Mouse (Mus musculus) liver, adult 2 months (tissue): ENCODE results near the gene Fkbp4. TPM values are rescaled to one million over a fixed set of nuclear protein-coding genes. Genes with fewer than 3 reads are reported as not detected.

Source experiments
- DNase-seq: peaks from one replicate; pipeline ENCODE4 v3.0.0-alpha.2; 2011; ENCODE audit warnings: low read depth, low spot score; ENCODE audit errors: extremely low read depth
- H3K27ac ChIP-seq: fragments of 200-500 bp; replicated peaks from 2 replicates; pipeline ENCODE4 v1.5.1; 2012; ENCODE audit warnings: low read depth, mild to moderate bottlenecking, control low read depth, inconsistent platforms, low read length; ENCODE audit not compliant: insufficient read depth
- H3K27me3 ChIP-seq: fragments of 200-500 bp; 2 replicates; pipeline ENCODE4 v1.6.1; 2012; ENCODE audit warnings: mild to moderate bottlenecking, moderate library complexity, low read length, inconsistent platforms; ENCODE audit not compliant: control insufficient read depth, insufficient read depth
- H3K36me3 ChIP-seq: fragments of 200-500 bp; 2 replicates; pipeline ENCODE4 v1.6.1; 2012; ENCODE audit warnings: low read length, inconsistent platforms; ENCODE audit not compliant: control insufficient read depth, insufficient read depth
- H3K4me1 ChIP-seq: fragments of 200-500 bp; 2 replicates; pipeline ENCODE4 v1.6.1; 2011; ENCODE audit warnings: low read length; ENCODE audit not compliant: control insufficient read depth, insufficient read depth
- H3K4me3 ChIP-seq: fragments of 200-500 bp; 2 replicates; pipeline ENCODE4 v1.5.1; 2011; ENCODE audit warnings: low read depth, mild to moderate bottlenecking, control low read depth, low read length, moderate library complexity; ENCODE audit not compliant: insufficient read depth
- H3K79me2 ChIP-seq: fragments of 200-500 bp; 2 replicates; pipeline ENCODE4 v1.6.1; 2012; ENCODE audit warnings: inconsistent platforms, mild to moderate bottlenecking, low read length, moderate library complexity; ENCODE audit not compliant: control insufficient read depth, insufficient read depth
- H3K9ac ChIP-seq: fragments of 200-500 bp; 2 replicates; pipeline ENCODE4 v1.6.1; 2012; ENCODE audit warnings: low read depth, mild to moderate bottlenecking, control low read depth, inconsistent platforms, low read length
- CTCF ChIP-seq: fragments of 200-500 bp; IDR thresholded peaks from 2 replicates; pipeline ENCODE4 v1.5.1; 2011; ENCODE audit warnings: low read depth, low read length, control low read depth
- POLR2A ChIP-seq: fragments of 200-500 bp; IDR thresholded peaks from 2 replicates; pipeline ENCODE4 v1.6.1; 2011; ENCODE audit warnings: low read length, control low read depth; ENCODE audit not compliant: insufficient read depth; ENCODE audit errors: extremely low read depth
- WGBS: fragments of 180-500 bp; shearing (Covaris S2); methylation state at CpG from one replicate; pipeline ENCODE4 v1.1.7; 2018; 5-methylcytosine and 5-hydroxymethylcytosine counted together
- polyA plus RNA-seq: library from polyadenylated mRNA; depleted of rRNA; stranded (reverse); fragments of >200 nt; gene quantifications from 2 replicates; pipeline ENCODE4 v1.2.3, GENCODE M21; 2012
- total RNA-seq: library from RNA; depleted of rRNA; stranded (reverse); fragments of >200 nt; gene quantifications from 2 replicates; pipeline ENCODE4 v1.2.3, GENCODE M21; 2014

Gene Fkbp4
- total and polyA plus RNA-seq, 2 experiments, result 99.8 to 150 TPM

GRCm38 (mm10) chr6:128418076-128418475 is 20.4 kb downstream of the Fkbp4 start:
- 21% methylated on average over 1 of the region's 1 CpGs for WGBS
- no peak overlapping the region for H3K27ac ChIP-seq
- no peaks in the 10 kb centered on the region for H3K27me3 ChIP-seq
- no peak overlapping the region for H3K9ac ChIP-seq
- no peak overlapping the region for H3K4me3 ChIP-seq
- peak; percentile 56 for DNase-seq
- no peaks in the 10 kb centered on the region; the same call in 1 of the 2 replicates for H3K79me2 ChIP-seq
- TF ChIP-seq POLR2A (no peak), CTCF (no peak)
- no peaks in the 10 kb centered on the region for H3K36me3 ChIP-seq
- no peaks in the 10 kb centered on the region for H3K4me1 ChIP-seq

GRCm38 (mm10) chr6:128416169-128416568 is 22.3 kb downstream of the Fkbp4 start:
- no peak for TF ChIP-seq CTCF
- TF ChIP-seq POLR2A, result no peak
- H3K79me2 ChIP-seq, result no peaks in the 10 kb centered on the region; the same call in 1 of the 2 replicates
- H3K9ac ChIP-seq, result no peak overlapping the region
- H3K36me3 ChIP-seq, result peaks cover 2% of the 10 kb centered on the region; the same call in 1 of the 2 replicates
- no peak for DNase-seq
- H3K4me3 ChIP-seq, result no peak overlapping the region
- H3K27me3 ChIP-seq, result no peaks in the 10 kb centered on the region
- no peaks in the 10 kb centered on the region for H3K4me1 ChIP-seq
- 93% methylated on average over 5 of the region's 5 CpGs for WGBS
- no peak overlapping the region for H3K27ac ChIP-seq

GRCm38 (mm10) chr6:128411115-128411514 is 27.4 kb downstream of the Fkbp4 start:
- WGBS, result 15% methylated on average over 3 of the region's 3 CpGs
- H3K9ac ChIP-seq, result no peak overlapping the region
- no peaks in the 10 kb centered on the region for H3K79me2 ChIP-seq
- H3K36me3 ChIP-seq, result peaks cover 9% of the 10 kb centered on the region
- no peak overlapping the region for H3K4me3 ChIP-seq
- H3K27me3 ChIP-seq, result no peaks in the 10 kb centered on the region
- DNase-seq, result peak; percentile 37
- H3K27ac ChIP-seq, result no peak overlapping the region
- H3K4me1 ChIP-seq, result no peaks in the 10 kb centered on the region
- no peak for TF ChIP-seq POLR2A
- peak; percentile 74 for TF ChIP-seq CTCF

GRCm38 (mm10) chr6:128410305-128410704 is 28.2 kb downstream of the Fkbp4 start:
- no peak overlapping the region for H3K27ac ChIP-seq
- no peak overlapping the region for H3K9ac ChIP-seq
- no peak for TF ChIP-seq CTCF
- no peak for TF ChIP-seq POLR2A
- H3K4me1 ChIP-seq, result no peaks in the 10 kb centered on the region
- H3K4me3 ChIP-seq, result no peak overlapping the region
- 91% methylated on average over 13 of the region's 13 CpGs for WGBS
- no peaks in the 10 kb centered on the region for H3K27me3 ChIP-seq
- H3K36me3 ChIP-seq, result peaks cover 9% of the 10 kb centered on the region
- DNase-seq, result no peak
- H3K79me2 ChIP-seq, result no peaks in the 10 kb centered on the region

- WGBS, result 85% methylated on average over 7 of the region's 7 CpGs
These were observed 29.8 kb downstream of the Fkbp4 start for GRCm38 (mm10) chr6:128408544-128409125.

GRCm38 (mm10) chr6:128404708-128405107 is 33.8 kb downstream of the Fkbp4 start:
- H3K27me3 ChIP-seq, result no peaks in the 10 kb centered on the region
- no peak overlapping the region for H3K9ac ChIP-seq
- peaks cover 4% of the 10 kb centered on the region; the same call in 1 of the 2 replicates for H3K36me3 ChIP-seq
- TF ChIP-seq POLR2A (no peak), CTCF (no peak)
- no peak for DNase-seq
- no peaks in the 10 kb centered on the region for H3K79me2 ChIP-seq
- WGBS, result 71% methylated on average over 5 of the region's 5 CpGs
- H3K4me1 ChIP-seq, result no peaks in the 10 kb centered on the region
- no peak overlapping the region for H3K27ac ChIP-seq
- no peak overlapping the region for H3K4me3 ChIP-seq

More at GRCm38 (mm10) chr6:128408544-128409125, 29.8 kb downstream of the Fkbp4 start:
- Histone ChIP-seq H3K27me3 (no peaks in the 10 kb centered on the region), H3K4me1 (no peaks in the 10 kb centered on the region), H3K9ac (no peak overlapping the region), H3K36me3 (peaks cover 9% of the 10 kb centered on the region), H3K27ac (no peak overlapping the region), H3K4me3 (no peak overlapping the region), H3K79me2 (no peaks in the 10 kb centered on the region)
- no peak for DNase-seq
- TF ChIP-seq POLR2A, result no peak
- no peak for TF ChIP-seq CTCF
